Mouse (Mus musculus) lung, postnatal 36 days (tissue): ENCODE data around the gene Spata3.

Experiments
- DNase-seq: peaks from one replicate; pipeline ENCODE4 v3.0.0; 2022; ENCODE audit warnings: mixed read lengths

The Spata3 gene

GRCm38 (mm10) chr1:86038191-86038951, 21.8 kb downstream of the Spata3 start:
- peak; percentile 71 for DNase-seq

- DNase-seq = no peak
Observed at GRCm38 (mm10) chr1:86040131-86040530, 23.5 kb downstream of the Spata3 start.

- DNase-seq = no peak
Observed at GRCm38 (mm10) chr1:86040817-86041216, 24.2 kb downstream of the Spata3 start.

- no peak for DNase-seq
Observed at GRCm38 (mm10) chr1:86045056-86045455, 28.4 kb downstream of the Spata3 start.

DNA sequence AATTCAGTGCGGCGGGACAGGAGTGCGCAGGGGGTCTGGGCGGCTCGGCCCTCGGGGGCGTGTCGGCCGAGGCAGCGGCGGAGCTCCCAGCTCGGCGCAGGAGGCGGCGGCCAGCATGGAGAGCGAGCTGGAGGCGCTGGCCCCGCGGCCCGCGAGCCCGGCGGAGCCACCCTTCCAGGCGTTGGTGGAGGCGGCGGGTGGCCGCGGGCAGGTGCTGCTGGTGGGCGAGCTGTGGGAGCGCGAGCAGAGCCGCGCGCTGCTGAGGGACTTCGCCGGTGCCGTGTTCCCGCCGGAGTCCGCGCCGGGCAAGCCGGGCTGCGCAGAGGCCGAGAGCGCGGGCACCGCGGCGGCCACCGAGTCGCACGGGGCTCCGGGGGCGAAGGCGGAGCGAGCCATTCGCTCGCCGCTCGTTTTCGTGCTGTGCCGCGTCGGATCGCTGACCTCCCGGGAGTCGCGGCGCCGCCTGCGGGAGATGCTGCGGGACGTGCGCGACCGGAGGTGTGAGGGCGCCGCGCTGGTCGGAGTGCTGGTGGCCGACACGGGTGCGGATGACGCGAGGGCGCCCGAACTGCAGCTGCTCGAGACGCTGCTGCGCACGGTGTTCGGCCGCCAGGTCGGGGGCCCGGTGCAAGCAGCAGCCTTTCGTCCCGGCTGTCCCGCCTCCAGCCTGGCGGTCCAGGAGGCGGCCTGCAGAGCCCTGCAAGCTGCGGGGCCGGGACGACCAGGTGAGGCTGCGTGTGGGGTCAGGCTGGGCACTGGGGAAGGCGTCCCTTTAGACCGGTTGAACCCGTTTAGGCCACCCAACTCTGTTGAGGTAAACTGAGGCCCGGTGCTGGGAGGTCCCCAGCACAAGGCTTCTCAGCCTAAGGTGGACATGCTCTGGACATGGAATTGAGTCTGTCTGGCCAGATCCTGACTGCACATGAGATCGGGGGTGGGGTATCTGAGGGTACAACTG, 29.5 kb downstream of the Spata3 start, which contains the start of gene 2810459M11Rik:
Gene 2810459M11Rik (plus strand): TSS at position 16 of the 958 bp plus-strand sequence.
- DNase-seq = peak; percentile 26

DNA sequence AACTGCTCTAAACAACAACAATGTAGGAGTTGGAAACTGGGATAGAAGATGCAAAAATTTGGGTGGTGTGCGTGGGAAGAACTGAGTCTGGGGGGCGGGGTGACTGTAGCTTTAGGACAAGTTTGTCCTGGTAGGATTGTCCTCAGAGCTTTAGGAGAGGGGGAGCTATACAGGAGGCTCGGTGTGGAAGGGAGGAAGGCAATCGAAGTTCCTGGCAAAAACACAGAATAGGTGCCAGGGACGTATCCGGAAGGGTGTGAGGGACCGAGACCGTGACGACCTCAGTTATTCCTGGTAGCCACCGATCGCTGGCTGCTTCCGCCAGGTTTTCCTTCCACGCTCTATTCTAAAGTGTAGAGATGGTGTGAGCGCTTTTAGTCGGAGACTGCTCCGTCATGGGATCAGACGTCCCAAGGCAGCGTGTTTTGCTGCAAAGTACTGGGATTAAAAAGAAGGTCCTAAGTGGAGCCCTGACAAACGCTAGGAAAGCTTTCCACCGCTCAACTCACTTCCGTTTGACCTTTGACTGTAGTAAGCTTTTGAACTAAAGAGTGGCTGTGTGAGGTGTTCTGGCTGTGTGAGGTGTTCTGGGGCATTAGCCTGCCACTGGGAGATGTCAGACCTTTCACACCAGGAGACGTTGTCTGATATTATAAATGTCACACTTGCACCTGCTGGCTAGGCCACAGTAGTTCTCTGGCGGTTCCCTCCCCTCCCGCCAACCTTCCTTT, 30.4 kb downstream of the Spata3 start:
- no peak for DNase-seq

GRCm38 (mm10) chr1:86048231-86048630, 31.6 kb downstream of the Spata3 start:
- no peak for DNase-seq

DNA sequence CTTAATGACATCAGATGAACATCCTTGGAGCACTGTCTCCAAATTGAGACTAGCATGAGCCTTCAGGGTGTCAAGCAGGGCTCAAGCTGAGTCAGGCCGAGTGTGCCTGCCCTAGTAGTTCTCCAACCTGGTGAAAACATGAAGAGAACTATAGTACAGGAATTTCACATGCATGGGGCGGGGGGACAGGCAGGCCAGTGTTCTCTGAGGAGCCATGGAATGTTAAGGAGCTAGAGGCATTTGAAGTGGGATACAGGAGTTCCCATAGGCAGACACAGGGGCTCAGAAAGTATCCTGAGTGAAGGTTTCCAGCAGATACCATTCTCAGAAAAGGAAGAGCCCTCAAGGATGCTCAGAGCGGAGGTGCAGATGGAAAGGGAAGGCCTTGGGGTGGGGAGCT, 32.1 kb downstream of the Spata3 start:
- DNase-seq = no peak

- no peak for DNase-seq
Observed at GRCm38 (mm10) chr1:86053198-86053921, 36.7 kb downstream of the Spata3 start.

DNA sequence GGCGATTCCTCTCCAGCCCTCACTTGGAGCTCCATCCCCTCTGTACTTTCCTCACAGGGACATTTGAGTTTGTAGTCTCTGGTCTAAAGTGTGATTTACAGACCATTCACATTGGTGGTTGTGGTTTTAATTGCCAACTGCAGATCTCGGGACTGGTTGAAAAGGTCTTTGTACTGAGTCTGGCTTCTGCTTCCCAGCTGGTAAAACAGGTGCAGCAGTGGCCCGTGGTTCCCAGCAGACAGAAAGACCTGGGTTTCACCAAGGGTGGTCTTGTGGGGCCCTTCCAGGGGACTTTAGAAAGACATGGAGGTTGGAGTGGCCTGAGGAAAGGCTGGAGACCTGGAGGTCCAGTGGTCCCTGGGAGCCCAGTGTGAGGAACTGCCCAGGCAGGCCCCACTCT, 38.3 kb downstream of the Spata3 start:
- DNase-seq = no peak

DNA sequence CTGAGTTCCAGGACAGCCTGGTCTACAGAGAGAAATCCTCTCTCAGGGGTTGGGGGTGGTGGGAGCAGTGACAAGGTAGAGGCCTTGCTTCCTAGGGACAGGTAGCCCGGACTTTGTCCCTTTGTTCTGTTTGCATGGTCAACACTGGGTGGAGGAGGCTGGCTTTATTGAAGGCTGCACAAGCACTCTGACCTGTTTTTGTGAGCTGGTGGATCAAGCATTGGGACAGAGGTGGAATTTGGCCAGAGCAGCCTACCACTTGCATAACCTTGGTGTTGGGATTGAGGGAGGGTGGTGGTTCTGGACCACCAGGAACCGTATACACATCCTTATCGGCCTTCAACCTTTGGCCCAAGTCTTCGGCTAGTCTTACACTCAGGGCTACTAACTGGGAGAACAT, 39.7 kb downstream of the Spata3 start:
- no peak for DNase-seq

GRCm38 (mm10) chr1:86058856-86059769, 42.5 kb downstream of the Spata3 start:
- peak; percentile 98 for DNase-seq

DNA sequence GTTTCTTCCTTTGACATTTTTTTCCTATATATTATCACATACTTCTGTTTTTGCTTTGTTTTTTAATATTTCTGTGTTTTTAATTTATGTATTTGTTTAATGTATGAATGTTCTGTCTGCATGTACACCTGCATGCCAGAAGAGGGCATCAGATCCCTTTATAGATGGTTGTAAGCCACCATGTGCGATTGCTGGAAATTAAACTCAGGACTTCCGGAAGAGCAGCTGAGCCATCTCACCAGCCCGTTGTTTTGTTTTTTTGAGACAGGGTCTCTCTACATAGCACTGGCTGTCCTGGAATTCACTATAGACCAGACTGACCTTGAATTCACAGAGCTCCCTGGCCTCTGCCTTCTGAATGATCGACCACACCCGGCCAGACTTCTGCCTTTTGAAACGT, 45.9 kb downstream of the Spata3 start:
- DNase-seq = no peak

DNA sequence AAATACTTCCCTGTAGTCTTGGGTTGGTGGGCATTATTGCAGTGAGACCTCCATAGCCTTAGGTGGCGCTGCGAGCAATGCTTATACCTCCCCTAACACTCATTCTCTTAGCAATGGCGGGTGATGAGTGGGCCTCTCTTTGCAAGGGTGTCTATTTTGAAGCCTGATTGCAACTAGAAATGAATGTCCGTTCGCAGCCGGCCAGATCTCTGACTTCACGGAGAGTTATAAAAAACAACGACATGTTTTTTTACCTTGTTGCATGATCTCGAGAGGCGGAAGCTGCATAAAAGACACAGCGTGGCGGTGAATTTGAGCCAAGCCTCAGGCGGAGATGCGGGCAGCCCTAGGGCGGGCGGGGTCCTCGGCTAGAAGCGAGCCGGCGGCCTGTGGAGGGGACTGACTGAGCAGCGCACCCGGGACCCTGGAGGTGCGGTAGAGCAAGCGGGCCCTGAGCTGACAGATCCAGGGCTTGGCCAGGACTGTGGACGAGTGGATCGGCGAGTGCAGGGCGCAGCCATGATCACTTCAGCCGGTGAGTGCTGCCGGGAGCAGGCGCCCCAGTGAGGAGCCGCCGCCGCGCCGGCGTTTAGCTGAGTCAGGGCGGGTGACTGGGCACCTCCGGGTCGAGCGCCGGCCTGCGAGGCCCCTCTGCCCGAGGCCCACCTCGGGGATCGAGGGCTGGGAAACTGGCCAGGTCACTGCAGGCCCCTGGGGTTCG, 47.8 kb downstream of the Spata3 start, which contains the start of gene Psmd1:
Gene Psmd1 (plus strand): TSS at position 117 of the 721 bp plus-strand sequence.
- DNase-seq = peak; percentile 94

GRCm38 (mm10) chr1:86076565-86076964, 59.9 kb downstream of the Spata3 start:
- no peak for DNase-seq
